Mouse (Mus musculus): Measurements from ENCODE around the gene Ercc2.
A peak's percentile ranks its signal among the peaks of the same experiment; 100 is the strongest.

Gene Ercc2

DNA sequence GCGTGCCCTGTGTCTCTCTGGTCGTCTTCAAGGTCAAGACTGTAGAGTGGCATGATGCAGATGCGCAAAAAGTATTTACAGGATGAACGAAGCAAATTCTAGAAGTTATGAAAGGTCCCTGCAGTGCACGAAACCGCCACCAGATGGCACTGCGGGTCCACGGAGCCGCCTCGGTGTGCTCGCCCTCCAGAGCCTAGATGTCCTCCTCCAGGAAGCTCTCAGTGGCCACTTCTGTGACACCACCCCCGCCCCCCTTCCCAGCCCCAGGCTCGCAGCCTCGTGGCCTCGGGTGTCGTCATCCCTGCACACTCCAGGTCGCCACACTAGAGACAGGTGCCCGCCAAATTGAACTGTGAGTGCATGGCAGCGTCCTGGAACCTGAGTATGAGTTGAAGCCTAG is 23.6 kb downstream of the Ercc2 start:
- peak; percentile 75 for DNase-seq (ENCODE audit: low read depth, low spot score)

DNA sequence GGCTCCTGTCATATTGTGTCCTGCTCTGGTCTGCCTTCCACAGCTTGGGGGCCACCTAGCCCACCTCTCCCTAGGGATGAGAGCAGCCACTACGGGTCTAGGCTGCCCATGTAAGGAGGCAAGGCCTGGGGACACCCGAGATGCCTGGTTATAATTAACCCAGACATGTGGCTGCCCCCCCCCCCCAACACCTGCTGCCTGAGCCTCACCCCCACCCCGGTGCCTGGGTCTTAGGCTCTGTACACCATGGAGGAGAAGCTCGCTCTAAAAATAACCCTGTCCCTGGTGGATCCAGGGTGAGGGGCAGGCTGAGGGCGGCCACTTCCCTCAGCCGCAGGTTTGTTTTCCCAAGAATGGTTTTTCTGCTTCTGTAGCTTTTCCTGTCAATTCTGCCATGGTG is 27.9 kb downstream of the Ercc2 start:
- no peak for DNase-seq (ENCODE audit: low read depth, low spot score)

DNA sequence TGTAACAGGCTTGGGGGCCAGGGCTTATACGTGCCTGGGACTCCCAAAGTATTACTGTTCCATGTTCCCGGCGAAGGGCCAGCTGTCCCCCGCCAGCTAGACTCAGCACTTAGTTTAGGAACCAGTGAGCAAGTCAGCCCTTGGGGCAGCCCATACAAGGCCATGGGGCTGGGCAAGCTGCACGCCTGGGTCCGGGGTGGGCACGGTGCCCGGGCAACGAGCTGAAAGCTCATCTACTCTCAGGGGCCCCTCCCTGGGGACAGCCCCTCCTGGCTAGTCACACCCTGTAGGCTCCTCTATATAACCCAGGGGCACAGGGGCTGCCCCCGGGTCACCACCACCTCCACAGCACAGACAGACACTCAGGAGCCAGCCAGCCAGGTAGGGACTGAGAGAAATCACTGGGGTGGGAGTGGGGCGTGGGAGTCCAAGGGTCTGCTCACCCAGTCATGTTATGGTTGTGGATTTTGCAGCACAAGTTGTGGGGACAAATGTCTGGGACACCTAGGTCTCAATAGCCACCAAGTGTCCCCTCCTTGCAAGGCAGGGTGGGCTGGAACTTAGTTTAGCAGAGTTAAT is 29.0 kb downstream of the Ercc2 start:
- no peak for DNase-seq (ENCODE audit: low read depth, low spot score)

DNA sequence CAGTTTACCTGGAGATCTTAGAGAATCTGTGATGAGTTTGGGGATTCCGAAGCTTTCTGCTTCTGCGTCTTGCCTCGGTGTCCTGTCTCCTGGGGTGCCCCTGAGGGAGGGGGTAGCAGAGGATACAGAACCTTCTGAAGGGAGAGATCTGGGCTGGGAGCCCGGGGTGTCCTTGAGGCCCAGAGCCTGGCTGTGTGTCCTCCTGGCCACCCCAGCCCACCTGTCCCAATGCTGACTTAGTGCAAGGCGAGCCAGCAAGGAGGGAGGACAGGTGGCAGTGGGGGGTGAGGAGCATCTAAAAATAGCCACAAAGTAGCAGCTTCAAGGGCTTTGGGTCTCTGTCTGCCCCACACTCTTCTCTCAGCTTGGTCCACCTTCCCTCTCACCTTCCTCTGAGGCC is 30.0 kb downstream of the Ercc2 start:
- no peak for DNase-seq (ENCODE audit: low read depth, low spot score)

DNA sequence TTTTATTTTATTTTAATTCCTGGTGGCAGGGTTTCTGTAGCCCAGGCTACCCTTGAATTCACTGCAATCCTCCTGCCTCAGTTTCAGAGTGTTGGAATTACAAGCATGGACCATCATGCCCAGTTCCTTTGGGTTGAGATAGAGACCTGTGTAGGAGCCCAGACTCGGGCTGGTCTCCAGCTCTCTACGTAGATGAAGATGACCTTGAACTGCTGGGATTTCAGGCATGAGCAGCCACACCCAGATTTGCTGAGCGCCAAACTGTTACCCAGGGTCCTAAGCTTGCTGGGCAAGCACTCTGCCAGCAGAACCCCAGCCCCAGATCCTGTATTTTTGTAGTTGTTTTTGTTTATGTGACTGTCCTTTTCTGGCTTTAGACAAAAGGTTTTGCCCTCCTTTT is 31.7 kb downstream of the Ercc2 start:
- no peak for DNase-seq (ENCODE audit: low read depth, low spot score)

DNA sequence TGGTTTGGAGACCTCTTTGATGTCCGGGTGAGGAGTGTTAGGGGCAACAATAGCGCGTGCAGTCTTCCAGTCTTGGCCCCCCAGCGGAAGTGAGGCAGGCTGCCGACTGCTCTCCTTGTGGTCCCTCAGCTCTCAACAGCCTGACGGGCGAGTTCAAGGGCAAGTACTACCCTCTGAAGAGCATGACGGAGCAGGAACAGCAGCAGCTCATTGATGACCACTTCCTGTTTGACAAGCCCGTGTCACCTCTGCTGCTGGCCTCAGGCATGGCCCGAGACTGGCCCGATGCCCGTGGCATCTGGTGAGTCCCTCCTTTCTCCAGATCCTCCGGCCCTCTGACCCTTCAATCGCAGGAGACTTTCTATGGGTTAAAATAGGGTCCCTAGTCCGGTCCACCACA is 34.8 kb downstream of the Ercc2 start:
- no peak for DNase-seq (ENCODE audit: low read depth, low spot score)

DNA sequence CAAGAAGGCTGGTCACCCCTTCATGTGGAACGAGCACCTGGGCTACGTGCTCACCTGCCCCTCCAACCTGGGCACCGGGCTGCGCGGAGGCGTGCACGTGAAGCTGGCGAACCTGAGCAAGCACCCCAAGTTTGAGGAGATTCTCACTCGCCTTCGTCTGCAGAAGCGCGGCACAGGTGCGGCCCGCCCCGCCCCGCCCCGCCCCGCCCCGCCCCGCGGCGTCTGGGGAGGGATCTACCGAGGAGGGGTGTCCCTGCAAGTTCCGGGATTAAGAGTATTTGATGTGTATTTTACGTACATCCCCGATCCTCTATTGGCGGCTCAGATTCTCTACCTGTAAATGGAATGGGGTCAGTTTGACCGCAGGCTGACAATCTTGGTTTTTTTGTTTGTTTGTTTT is 38.3 kb downstream of the Ercc2 start:
- DNase-seq (ENCODE audit: low read depth, low spot score): no peak

DNA sequence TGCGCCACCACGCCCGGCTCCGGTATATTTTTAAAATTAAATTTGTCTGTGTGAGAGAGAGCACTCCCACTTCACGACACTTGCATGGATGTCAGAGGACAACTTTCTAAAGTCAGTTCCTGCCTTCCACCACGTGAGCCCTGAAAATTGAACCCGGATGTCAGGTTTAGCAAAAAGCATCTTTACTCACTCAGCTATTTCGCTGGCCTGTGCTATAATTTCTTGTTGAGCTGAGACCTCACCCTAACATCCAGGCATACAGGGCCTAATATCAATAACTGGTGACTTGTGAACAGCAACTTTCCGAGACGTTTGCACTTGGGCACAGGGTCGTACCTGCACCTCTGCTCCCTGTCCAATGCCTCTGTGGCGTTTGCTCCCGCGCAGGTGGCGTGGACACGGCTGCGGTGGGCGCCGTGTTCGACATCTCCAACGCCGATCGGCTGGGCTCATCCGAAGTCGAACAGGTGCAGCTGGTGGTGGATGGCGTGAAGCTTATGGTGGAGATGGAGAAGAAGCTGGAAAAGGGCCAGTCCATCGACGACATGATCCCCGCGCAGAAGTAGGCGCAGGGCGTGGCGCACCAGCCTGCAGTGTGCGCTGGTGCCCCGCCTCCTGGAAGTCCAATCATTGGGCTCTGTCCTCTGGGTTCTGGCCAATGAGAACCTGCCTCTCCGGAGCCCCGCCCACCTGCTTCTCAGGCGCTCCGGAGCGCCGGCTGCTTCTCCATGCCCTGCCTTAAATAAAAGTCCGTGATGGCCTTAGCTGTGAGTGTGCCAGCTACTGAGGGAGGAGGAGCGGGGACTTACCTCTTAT is 39.2 kb downstream of the Ercc2 start:
- DNase-seq (ENCODE audit: low read depth, low spot score): no peak

DNA sequence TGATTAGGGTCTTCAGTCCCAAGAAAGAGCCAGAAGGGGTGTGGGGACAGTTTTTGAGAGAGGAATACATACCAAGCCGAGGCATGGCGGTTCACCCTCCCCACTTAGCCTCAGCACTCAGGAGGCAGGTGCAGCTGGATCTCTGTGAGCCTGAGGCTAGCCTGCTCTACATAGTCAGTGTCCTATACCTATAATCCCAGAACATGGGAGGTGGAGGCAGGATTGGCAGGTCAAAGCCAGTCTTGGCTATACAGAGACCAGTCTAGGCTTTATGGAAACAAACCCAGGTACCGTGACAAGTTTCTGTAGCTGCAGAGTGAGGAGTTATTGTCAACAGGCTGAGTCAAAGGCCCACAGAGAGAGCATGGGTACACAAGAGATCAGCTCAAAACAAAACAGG is 41.3 kb downstream of the Ercc2 start:
- DNase-seq (ENCODE audit: low read depth, low spot score): no peak

DNA sequence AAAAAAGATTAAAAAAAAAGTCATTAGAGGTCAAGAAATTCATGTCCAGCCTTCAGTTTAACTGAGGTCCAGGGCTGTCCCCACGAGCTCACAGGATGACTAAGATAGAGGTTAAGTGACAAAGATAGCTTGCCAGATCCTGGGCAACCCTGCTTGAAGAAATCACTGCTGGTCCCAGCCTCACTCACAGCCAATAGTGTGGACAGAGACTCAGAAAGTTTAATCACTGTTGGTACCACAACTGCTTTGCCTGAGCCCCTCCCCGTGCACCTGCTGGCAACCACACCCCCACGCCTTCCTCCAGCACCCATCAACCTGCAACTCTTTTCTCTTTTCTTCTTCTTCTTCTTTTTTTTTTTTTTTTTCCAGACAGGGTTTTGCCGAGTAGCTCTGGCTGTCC is 42.2 kb downstream of the Ercc2 start:
- no peak for DNase-seq (ENCODE audit: low read depth, low spot score)

DNA sequence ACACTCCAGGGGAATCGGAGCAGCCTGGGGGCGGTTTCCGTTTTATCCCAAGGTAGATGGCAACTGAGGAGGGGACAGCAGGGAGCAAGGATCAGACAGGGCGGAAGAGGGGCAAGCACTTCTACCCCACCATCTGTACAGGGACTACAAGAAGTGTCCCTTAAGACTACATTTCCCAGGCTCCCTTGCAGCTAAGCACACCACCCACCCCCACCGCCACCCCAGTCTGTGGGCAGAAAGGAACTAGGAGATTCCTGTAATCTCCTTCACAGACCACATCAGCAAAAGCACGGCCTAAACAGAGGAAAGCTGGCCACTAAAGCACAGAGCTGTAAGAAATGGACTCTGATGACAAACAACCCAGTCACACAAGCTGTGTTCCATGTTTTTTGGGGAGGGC is 44.5 kb downstream of the Ercc2 start:
- no peak for DNase-seq (ENCODE audit: low read depth, low spot score)

DNA sequence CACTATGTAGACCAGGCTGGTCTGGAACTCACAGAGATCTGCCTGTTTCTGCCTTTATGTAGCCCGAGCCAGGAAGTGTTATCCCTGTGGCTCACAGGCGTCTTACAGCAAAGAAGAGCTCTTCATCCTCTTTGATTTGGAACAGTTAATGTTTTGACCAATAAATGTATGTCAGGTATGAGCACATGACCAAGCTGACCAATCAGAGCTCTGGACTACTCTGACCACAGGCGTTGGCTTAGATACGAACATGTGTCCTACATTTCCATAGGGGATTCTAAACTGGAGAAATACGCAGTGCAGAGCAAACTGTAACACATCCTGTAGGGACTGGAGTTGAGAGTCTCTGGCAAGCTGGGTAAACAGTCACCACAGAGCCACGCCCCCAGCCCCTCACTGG is 45.1 kb downstream of the Ercc2 start:
- no peak for DNase-seq (ENCODE audit: low read depth, low spot score)

DNA sequence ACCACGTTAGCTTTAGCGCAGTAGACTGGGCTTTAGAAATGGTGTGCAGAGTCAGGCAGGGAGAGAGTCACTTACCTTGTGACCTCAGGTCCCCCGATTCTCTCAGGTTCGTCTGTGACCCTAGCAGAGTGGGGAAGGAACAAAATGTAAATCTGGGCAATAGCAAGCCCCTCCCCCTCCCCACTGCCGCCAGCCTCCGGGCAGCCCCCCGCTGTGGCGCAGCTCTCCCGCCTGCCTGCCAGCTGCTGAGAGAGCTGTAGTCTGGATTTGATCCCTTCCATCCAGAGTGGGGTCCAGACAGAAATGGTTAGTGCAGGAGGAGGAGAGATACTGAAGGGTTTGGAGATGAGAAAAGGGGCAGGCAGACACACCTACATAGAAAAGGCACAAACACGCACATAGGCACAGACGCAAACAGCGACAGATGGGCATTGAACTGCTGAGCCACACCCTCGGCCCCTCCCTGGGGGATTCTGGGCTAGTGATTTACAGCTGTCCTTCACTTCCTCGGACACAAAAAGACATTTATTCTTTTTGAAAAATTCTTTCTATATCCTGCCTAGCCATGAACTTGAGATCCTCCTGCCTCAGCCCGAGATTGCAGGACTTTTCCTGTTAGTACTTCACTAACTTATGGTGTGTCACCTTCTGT is 46.3 kb downstream of the Ercc2 start:
- DNase-seq (ENCODE audit: low read depth, low spot score): no peak

DNA sequence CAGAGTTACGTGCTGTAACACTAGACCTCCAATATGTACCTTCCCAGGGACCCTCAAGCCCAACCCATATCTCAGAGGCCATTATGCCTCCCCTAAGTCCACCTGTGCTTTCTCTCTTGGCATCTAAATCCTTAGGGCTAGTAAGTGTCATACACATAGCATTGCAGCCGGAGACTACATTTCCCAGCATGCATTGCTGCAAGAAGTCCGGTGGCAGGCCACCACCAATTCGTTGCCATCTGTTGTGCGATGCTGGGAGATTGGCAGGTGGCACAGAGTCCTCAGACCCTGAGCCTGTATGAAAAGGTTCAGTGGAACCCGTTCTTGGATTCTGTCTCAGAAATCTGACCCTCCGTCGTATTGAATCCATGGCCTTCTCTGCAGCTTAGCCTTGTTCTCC is 47.9 kb downstream of the Ercc2 start:
- DNase-seq (ENCODE audit: low read depth, low spot score): no peak

DNA sequence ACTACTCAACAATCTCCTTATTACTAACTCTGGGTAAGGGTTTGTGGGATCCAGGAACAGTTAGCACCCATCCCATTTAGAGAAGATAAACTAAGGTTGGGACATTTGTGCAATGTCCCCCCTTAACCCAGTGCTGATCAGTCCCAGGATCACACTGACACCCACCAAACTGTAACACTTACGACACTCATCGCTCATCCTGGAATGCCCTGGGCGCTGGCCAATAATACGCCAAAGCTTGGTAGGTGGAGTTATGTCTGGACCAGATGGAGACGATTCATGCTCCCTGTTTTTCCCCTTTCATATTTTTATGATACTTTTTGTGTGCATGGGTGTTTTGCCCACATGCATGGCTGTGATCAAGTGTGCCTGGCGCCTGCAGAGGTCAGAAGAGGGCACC is 48.6 kb downstream of the Ercc2 start:
- DNase-seq (ENCODE audit: low read depth, low spot score): no peak

DNA sequence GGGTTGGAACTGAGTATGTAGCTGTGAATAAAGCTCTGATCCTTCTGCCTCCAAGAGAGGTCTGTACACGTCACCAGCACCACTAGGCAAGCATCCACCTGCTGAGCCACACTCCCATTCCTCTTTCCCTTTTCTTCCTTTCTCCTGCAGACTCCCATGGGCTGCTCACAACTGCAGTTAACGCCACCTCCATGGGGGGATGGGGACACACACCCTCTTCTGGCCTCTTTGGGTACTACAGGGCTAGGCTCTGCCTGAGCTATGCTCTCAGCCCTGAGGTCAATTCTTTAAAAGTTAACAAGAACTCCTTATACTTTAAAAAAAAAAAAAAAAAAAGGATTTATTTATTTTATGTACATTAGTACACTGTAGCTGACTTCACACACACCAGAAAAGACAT is 50.7 kb downstream of the Ercc2 start:
- no peak for DNase-seq (ENCODE audit: low read depth, low spot score)

DNA sequence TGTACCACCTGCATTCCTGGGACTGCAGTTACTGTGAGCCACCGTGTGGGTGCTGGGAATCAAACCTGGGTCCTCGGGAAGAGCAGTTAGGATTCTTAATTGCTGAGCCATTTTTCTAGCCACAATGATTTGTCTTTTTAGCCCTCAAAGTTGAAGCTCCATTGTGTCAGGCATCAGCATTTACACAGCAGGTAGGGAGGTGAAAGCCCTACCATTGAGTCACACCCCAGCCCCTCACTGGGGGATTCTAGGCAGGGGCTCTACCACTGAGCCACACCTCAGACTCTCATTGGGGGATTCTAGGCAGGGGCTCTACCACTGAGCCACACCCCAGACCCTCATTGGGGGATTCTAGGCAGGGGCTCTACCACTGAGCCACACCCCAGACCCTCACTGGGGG is 54.5 kb downstream of the Ercc2 start:
- DNase-seq (ENCODE audit: low read depth, low spot score): no peak

DNA sequence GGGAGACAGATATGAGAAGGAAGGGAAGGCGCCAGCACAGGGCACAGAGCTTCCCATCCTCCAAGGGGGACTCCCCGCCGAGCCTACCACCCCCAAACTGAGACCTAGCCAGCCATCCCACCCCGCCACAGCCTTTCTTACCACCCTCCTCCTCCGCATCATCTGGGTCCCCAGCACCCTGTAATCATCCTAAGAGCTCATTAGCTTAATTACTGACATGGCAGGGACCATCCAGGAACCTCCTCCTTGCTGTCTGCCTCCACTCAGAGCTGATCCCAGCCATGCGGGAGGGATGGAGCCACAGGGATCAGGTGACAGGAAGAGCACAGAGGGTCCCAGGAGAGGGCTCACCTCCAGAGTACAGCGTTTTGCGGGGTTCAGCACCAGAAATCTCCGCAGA is 55.2 kb downstream of the Ercc2 start:
- DNase-seq (ENCODE audit: low read depth, low spot score): no peak

DNA sequence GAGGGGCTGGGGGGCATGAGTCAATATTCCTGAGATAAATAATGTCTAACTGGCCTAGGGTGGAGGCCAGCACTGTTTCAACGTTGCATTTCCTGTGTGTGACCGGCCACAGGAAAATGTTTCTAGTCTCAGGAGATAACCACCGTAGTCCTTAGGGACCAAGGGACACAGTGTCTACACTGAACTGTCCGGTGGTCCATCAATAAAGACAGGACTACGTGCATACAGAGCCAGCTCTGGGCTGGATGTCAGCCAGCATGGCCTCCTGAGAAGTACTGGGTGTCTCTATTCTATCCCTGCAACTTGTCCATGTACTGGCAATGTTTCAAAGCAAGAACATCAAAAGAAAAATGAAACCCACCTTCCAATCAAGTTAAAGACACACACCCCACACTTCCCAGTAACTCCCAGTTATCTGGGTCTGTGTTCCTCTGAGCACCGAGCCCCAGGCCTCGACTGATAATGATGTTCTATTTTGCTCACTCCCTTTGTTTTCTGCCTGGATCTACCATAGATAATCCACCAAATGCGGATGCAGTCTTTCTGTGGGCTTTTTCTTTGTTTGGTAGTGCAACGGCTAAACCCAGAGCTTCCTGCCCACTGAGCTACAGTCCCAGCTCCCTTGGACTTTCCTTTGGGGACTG is 59.8 kb downstream of the Ercc2 start:
- DNase-seq (ENCODE audit: low read depth, low spot score): no peak

DNA sequence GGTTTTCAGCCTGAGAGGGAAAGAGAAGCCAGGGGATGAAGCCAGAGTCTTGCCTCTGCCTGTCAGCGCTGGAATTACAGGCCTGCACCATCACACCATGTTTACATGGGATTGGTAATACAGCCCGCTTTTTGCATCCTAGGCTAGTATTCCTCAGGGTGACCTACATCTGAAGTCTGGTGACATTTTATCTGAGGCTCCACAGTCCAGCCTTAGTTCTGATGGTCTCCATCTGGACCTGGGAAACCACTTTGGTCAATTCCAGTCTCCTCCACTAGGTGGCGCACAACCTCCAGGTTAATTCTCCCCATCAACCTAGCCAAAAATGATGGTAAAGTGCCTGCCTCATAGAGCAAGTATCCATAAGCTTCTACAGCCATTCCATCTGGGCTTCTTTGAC is 61.5 kb downstream of the Ercc2 start:
- peak; percentile 87 for DNase-seq (ENCODE audit: low read depth, low spot score)

DNA sequence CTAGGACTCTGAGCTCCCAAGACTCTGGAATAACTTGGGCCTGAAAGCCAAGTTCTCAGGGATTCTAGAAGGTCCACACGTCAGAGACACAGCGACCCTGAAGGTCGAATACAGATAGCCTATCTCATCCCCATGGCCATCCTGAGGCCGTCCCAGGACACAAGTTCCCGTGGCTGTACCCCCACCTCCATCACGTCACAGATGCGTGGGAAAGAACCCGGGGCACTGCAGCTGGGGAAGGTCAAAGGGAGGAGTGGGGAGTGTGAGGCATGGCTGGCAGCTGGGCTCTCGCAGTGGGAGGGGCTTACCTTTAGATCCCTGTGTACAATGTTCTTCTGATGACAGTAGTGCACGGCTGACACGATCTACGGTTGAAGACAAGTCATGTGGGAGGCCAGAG is 63.0 kb downstream of the Ercc2 start:
- DNase-seq (ENCODE audit: low read depth, low spot score): no peak

All from 3T3-L1 (cell line).